Mouse (Mus musculus): Measurements from ENCODE around the gene Tbc1d9.

- no peak for TF ChIP-seq GATA1 (IDR thresholded peaks at IDR 0.05; ENCODE audit: borderline replicate concordance, low read length)
- no peak for TF ChIP-seq FLI1 (IDR thresholded peaks at IDR 0.05; ENCODE audit: low read length)
Measured at GRCm38 (mm10) chr8:83155110-83155509, 10.0 kb upstream of the Tbc1d9 start.

Data from megakaryocyte, embryonic 14.5 days (primary cell).